Mouse (Mus musculus): ENCODE data around the gene Ntf3.
A peak's percentile ranks its signal among the peaks of the same experiment; 100 is the strongest.

Ntf3 gene

GRCm38 (mm10) chr6:126102007-126102406 lies 64.7 kb downstream of the Ntf3 start:
- no peak for DNase-seq

GRCm38 (mm10) chr6:126100579-126100978 lies 66.1 kb downstream of the Ntf3 start:
- DNase-seq = no peak

GRCm38 (mm10) chr6:126097471-126097870 lies 69.2 kb downstream of the Ntf3 start:
- DNase-seq = no peak

DNA sequence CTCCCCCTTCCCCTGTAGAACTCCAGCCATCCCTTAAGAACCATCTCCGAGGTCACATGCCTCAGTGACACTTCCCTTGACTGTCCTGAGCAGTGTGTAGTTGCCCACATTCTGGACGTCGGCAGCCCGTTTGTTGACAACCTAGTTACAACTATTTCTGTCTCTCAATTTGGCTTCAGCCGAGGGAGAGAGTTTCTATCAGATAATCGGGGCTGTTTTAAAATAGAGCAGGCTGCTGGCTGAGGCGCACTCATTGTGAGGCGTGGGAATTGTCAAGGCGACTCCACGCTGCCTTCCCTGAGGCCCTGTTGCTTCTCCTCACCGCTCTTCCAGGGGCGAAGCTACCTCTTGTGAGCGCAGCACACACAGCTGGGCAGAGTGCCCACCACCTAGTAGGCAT lies 70.6 kb downstream of the Ntf3 start:
- peak; percentile 60 for DNase-seq

DNA sequence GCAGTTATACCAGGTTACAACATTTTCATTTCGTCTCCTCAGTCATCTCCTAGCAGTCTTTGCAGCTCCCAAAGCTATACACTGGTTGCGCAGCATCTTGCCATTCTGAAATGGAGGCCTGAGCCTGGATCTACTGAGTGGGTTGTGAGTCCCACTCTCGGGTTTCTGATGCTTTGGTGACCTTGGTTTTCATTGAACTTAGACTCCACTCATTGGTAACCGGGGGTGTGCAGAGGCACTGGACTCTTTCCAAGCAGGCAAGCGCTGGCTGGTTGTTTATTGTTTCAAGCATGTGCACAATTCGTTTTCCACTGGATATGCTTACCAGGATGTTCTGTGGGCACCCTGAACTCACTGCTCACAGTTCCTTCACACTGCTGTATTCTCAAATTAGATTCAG lies 71.7 kb downstream of the Ntf3 start:
- DNase-seq = no peak

GRCm38 (mm10) chr6:126092026-126092425 lies 74.7 kb downstream of the Ntf3 start:
- DNase-seq = no peak

GRCm38 (mm10) chr6:126090063-126090462 lies 76.6 kb downstream of the Ntf3 start:
- no peak for DNase-seq

DNA sequence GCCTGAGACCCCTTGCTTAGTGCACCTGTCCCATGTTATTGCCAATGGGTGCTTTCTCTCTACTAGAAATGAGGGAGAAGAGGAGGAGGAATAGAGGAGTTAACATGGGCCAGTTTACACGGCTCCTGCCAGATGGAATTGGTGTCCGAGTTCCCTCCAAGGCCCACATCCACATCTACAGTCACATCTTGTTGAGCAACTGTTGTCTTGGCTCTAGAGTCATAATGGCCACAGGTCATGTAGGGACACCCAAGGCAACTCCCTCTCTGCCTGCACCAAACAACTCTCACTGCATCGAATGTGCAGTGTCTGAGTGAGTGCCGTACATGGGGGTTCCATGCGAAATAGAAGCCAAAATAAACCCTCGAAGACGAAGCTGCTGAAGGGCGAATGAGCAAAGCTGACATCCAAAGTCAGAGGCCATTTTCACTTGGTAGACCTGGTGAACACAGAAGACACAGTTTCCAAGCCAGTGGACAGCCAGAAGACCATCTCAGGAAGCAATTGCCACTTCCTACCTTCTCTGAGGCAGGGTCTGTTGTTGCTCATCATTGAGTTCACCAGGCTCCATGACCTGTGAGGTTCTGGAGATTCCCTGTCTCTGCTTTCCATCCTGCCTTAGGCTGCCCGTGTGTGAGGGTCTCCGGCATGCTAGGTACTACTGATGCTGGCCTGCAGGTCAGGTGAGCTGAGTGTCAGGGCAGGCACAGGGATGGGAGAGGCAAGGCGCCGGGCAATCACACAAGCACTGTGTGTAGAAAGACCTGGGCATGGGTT lies 78.0 kb downstream of the Ntf3 start:
- DNase-seq = no peak

- no peak for DNase-seq
These were observed 80.3 kb downstream of the Ntf3 start for GRCm38 (mm10) chr6:126086321-126086950.

GRCm38 (mm10) chr6:126080531-126080930 lies 86.2 kb downstream of the Ntf3 start:
- DNase-seq = no peak

- DNase-seq = no peak
These were observed 109.0 kb downstream of the Ntf3 start for GRCm38 (mm10) chr6:126057706-126058105.

DNA sequence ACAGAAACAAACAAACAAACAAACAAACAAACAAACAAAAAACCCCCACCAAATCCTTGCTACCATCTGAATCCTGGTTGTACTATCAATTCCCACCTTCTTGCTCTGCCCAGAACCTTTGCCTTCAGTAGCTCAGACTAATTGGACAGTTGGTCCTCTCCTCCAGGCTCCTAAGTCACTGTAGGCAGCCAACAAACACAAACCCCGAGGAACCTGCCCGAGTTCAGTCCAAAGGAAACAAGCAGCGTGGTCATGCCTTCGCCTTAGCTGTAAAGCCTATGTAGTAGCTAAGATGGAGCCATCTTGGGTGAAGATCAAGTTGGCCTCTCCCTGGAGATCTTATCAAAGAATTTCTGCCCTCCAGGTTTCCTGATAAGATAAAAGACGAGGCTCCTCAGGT lies 113.6 kb downstream of the Ntf3 start:
- no peak for DNase-seq
